Mouse (Mus musculus) hindbrain, embryonic 13.5 days (tissue): ENCODE measurements around the gene Cyp1a1. TPM values are rescaled to one million over a fixed set of nuclear protein-coding genes. Genes with fewer than 3 reads are reported as not detected.

Source experiments
- ATAC-seq: fragments of 200-750 bp; cut with Nextera tagmentation; 2 replicates; pipeline ENCODE4 v1.8.0; 2017; ENCODE audit warnings: moderate TSS enrichment; ENCODE audit not compliant: low FRiP score
- H3K27ac ChIP-seq: fragments of 300-500 bp; sonication (generic); 2 replicates; pipeline ENCODE4 v1.5.1; 2015; ENCODE audit warnings: inconsistent platforms, mild to moderate bottlenecking, moderate library complexity
- H3K27me3 ChIP-seq: fragments of 300-500 bp; sonication (generic); 2 replicates; pipeline ENCODE4 v1.6.1; 2015; ENCODE audit warnings: mild to moderate bottlenecking, inconsistent platforms
- H3K36me3 ChIP-seq: fragments of 300-500 bp; sonication (generic); 2 replicates; pipeline ENCODE4 v1.6.1; 2015; ENCODE audit warnings: mild to moderate bottlenecking, inconsistent platforms
- H3K4me1 ChIP-seq: fragments of 300-500 bp; sonication (generic); replicated peaks from 2 replicates; pipeline ENCODE4 v1.6.1; 2015; ENCODE audit warnings: inconsistent platforms
- H3K4me2 ChIP-seq: fragments of 300-500 bp; sonication (generic); 2 replicates; pipeline ENCODE4 v1.6.1; 2015; ENCODE audit warnings: inconsistent platforms, mild to moderate bottlenecking, moderate library complexity
- H3K4me3 ChIP-seq: fragments of 300-500 bp; sonication (generic); 2 replicates; pipeline ENCODE4 v1.5.1; 2015; ENCODE audit warnings: mild to moderate bottlenecking, inconsistent platforms
- H3K9ac ChIP-seq: fragments of 300-500 bp; sonication (generic); 2 replicates; pipeline ENCODE4 v1.6.1; 2015; ENCODE audit warnings: mild to moderate bottlenecking, inconsistent platforms
- H3K9me3 ChIP-seq: fragments of 300-500 bp; sonication (generic); 2 replicates; pipeline ENCODE4 v1.6.1; 2016; ENCODE audit warnings: inconsistent platforms
- WGBS: fragments of 180-500 bp; shearing (Covaris S2); methylation state at CpG from one replicate; pipeline ENCODE4 v1.1.7; 2015; 5-methylcytosine and 5-hydroxymethylcytosine counted together
- polyA plus RNA-seq: library from polyadenylated mRNA; unstranded; fragments of >200 nt; fragmentation: Nextera tagmentation; extraction: Ambion mirVana; gene quantifications from 2 replicates; pipeline ENCODE4 v1.2.1, GENCODE M21; 2015

Cyp1a1 gene
- polyA plus RNA-seq, 1 experiment from 2014 or later: 0.12 TPM

GRCm38 (mm10) chr9:57658970-57659369, 28.8 kb upstream of the Cyp1a1 start:
- Histone ChIP-seq H3K27ac (no peak overlapping the region), H3K9me3 (no peaks in the 10 kb centered on the region), H3K36me3 (no peaks in the 10 kb centered on the region), H3K4me1 (peaks cover 5% of the 10 kb centered on the region), H3K4me3 (no peak overlapping the region), H3K4me2 (no peak overlapping the region), H3K9ac (no peak overlapping the region), H3K27me3 (peaks cover 9% of the 10 kb centered on the region; the same call in 1 of the 2 replicates)
- no peak for ATAC-seq
- WGBS: 86% methylated on average over 4 of the region's 4 CpGs

- Histone ChIP-seq H3K4me1 (peaks cover 4% of the 10 kb centered on the region), H3K4me2 (no peak overlapping the region), H3K4me3 (no peak overlapping the region), H3K36me3 (no peaks in the 10 kb centered on the region), H3K9ac (no peak overlapping the region), H3K27me3 (peaks cover under 1% of the 10 kb centered on the region; the same call in 1 of the 2 replicates), H3K9me3 (no peaks in the 10 kb centered on the region), H3K27ac (no peak overlapping the region)
- no peak for ATAC-seq
- 22% methylated on average over 4 of the region's 4 CpGs for WGBS
Observed at GRCm38 (mm10) chr9:57659774-57660173, 28.0 kb upstream of the Cyp1a1 start.

- Histone ChIP-seq H3K4me1 (peaks cover 4% of the 10 kb centered on the region), H3K36me3 (no peaks in the 10 kb centered on the region), H3K9ac (no peak overlapping the region), H3K27ac (no peak overlapping the region), H3K27me3 (no peaks in the 10 kb centered on the region), H3K9me3 (no peaks in the 10 kb centered on the region), H3K4me2 (no peak overlapping the region), H3K4me3 (no peak overlapping the region)
- no peak for ATAC-seq
- WGBS: 83% methylated on average over 6 of the region's 6 CpGs
Observed at GRCm38 (mm10) chr9:57660501-57660900, 27.2 kb upstream of the Cyp1a1 start.

- Histone ChIP-seq H3K27ac (no peak overlapping the region), H3K4me3 (no peak overlapping the region), H3K4me2 (no peak overlapping the region), H3K9me3 (no peaks in the 10 kb centered on the region), H3K4me1 (no peaks in the 10 kb centered on the region), H3K9ac (no peak overlapping the region), H3K36me3 (no peaks in the 10 kb centered on the region), H3K27me3 (no peaks in the 10 kb centered on the region)
- 81% methylated on average over 3 of the region's 3 CpGs for WGBS
- ATAC-seq: no peak
Observed at GRCm38 (mm10) chr9:57661552-57661951, 26.2 kb upstream of the Cyp1a1 start.

- no peak overlapping the region for H3K4me2 ChIP-seq
- no peaks in the 10 kb centered on the region for H3K9me3 ChIP-seq
- WGBS: 72% methylated on average over 7 of the region's 7 CpGs
- no peak overlapping the region for H3K9ac ChIP-seq
- H3K4me3 ChIP-seq: no peak overlapping the region
- H3K4me1 ChIP-seq: no peaks in the 10 kb centered on the region
- no peak for ATAC-seq
- no peaks in the 10 kb centered on the region for H3K27me3 ChIP-seq
- no peak overlapping the region for H3K27ac ChIP-seq
- no peaks in the 10 kb centered on the region for H3K36me3 ChIP-seq
Observed at GRCm38 (mm10) chr9:57664616-57665015, 23.1 kb upstream of the Cyp1a1 start.

- H3K4me3 ChIP-seq: no peak overlapping the region
- H3K9me3 ChIP-seq: no peaks in the 10 kb centered on the region
- H3K27me3 ChIP-seq: no peaks in the 10 kb centered on the region
- no peak for ATAC-seq
- H3K9ac ChIP-seq: no peak overlapping the region
- H3K4me1 ChIP-seq: no peaks in the 10 kb centered on the region
- WGBS: 88% methylated on average over 8 of the region's 8 CpGs
- H3K27ac ChIP-seq: no peak overlapping the region
- H3K4me2 ChIP-seq: no peak overlapping the region
- no peaks in the 10 kb centered on the region for H3K36me3 ChIP-seq
Observed at GRCm38 (mm10) chr9:57666536-57666935, 21.2 kb upstream of the Cyp1a1 start.

- Histone ChIP-seq H3K9ac (no peak overlapping the region), H3K4me1 (no peaks in the 10 kb centered on the region), H3K9me3 (no peaks in the 10 kb centered on the region), H3K4me2 (no peak overlapping the region), H3K27ac (no peak overlapping the region), H3K36me3 (no peaks in the 10 kb centered on the region), H3K27me3 (no peaks in the 10 kb centered on the region), H3K4me3 (no peak overlapping the region)
- ATAC-seq: no peak
- 77% methylated on average over 3 of the region's 3 CpGs for WGBS
Observed at GRCm38 (mm10) chr9:57667136-57667535, 20.6 kb upstream of the Cyp1a1 start.

- Histone ChIP-seq H3K27me3 (no peaks in the 10 kb centered on the region), H3K9ac (no peak overlapping the region), H3K9me3 (no peaks in the 10 kb centered on the region), H3K36me3 (no peaks in the 10 kb centered on the region), H3K4me1 (no peaks in the 10 kb centered on the region), H3K4me3 (no peak overlapping the region), H3K4me2 (no peak overlapping the region), H3K27ac (no peak overlapping the region)
- WGBS: 62% methylated on average over 11 of the region's 11 CpGs
- no peak for ATAC-seq
Observed at GRCm38 (mm10) chr9:57667817-57668216, 19.9 kb upstream of the Cyp1a1 start.

GRCm38 (mm10) chr9:57668277-57668676, 19.5 kb upstream of the Cyp1a1 start:
- 72% methylated on average over 1 of the region's 1 CpGs for WGBS
- H3K27me3 ChIP-seq: no peaks in the 10 kb centered on the region
- ATAC-seq: no peak
- H3K9me3 ChIP-seq: no peaks in the 10 kb centered on the region
- H3K27ac ChIP-seq: no peak overlapping the region
- H3K36me3 ChIP-seq: no peaks in the 10 kb centered on the region
- H3K9ac ChIP-seq: no peak overlapping the region
- H3K4me1 ChIP-seq: no peaks in the 10 kb centered on the region
- H3K4me2 ChIP-seq: no peak overlapping the region
- no peak overlapping the region for H3K4me3 ChIP-seq

- 81% methylated on average over 3 of the region's 3 CpGs for WGBS
- ATAC-seq: no peak
Observed at GRCm38 (mm10) chr9:57669566-57669965, 18.2 kb upstream of the Cyp1a1 start.

GRCm38 (mm10) chr9:57671037-57671436, 16.7 kb upstream of the Cyp1a1 start:
- H3K9me3 ChIP-seq: no peaks in the 10 kb centered on the region
- H3K4me3 ChIP-seq: no peak overlapping the region
- H3K9ac ChIP-seq: no peak overlapping the region
- H3K36me3 ChIP-seq: no peaks in the 10 kb centered on the region
- 93% methylated on average over 4 of the region's 4 CpGs for WGBS
- no peak for ATAC-seq
- no peaks in the 10 kb centered on the region for H3K27me3 ChIP-seq
- H3K27ac ChIP-seq: no peak overlapping the region
- no peak overlapping the region for H3K4me2 ChIP-seq
- H3K4me1 ChIP-seq: no peaks in the 10 kb centered on the region

More at GRCm38 (mm10) chr9:57669566-57669965, 18.2 kb upstream of the Cyp1a1 start:
- H3K4me3 ChIP-seq: no peak overlapping the region
- no peaks in the 10 kb centered on the region for H3K9me3 ChIP-seq
- H3K4me1 ChIP-seq: no peaks in the 10 kb centered on the region
- H3K27me3 ChIP-seq: no peaks in the 10 kb centered on the region
- H3K27ac ChIP-seq: no peak overlapping the region
- no peak overlapping the region for H3K9ac ChIP-seq
- H3K4me2 ChIP-seq: no peak overlapping the region
- H3K36me3 ChIP-seq: no peaks in the 10 kb centered on the region

GRCm38 (mm10) chr9:57671500-57671899, 16.2 kb upstream of the Cyp1a1 start:
- no peak overlapping the region for H3K27ac ChIP-seq
- no peak overlapping the region for H3K4me3 ChIP-seq
- no peaks in the 10 kb centered on the region for H3K9me3 ChIP-seq
- H3K4me2 ChIP-seq: no peak overlapping the region
- WGBS: 82% methylated on average over 5 of the region's 5 CpGs
- H3K9ac ChIP-seq: no peak overlapping the region
- H3K27me3 ChIP-seq: no peaks in the 10 kb centered on the region
- ATAC-seq: no peak
- H3K4me1 ChIP-seq: no peaks in the 10 kb centered on the region
- no peaks in the 10 kb centered on the region for H3K36me3 ChIP-seq

- H3K27me3 ChIP-seq: no peaks in the 10 kb centered on the region
- no peaks in the 10 kb centered on the region for H3K9me3 ChIP-seq
- H3K27ac ChIP-seq: no peak overlapping the region
- no peak for ATAC-seq
- H3K36me3 ChIP-seq: no peaks in the 10 kb centered on the region
- no peak overlapping the region for H3K9ac ChIP-seq
- no peaks in the 10 kb centered on the region for H3K4me1 ChIP-seq
- no peak overlapping the region for H3K4me3 ChIP-seq
- H3K4me2 ChIP-seq: no peak overlapping the region
- WGBS: 85% methylated on average over 10 of the region's 10 CpGs
Observed at GRCm38 (mm10) chr9:57681411-57681810, 6.3 kb upstream of the Cyp1a1 start.
